Mouse (Mus musculus): ENCODE measurements around the gene Afg3l1.
"Not testable (repeated sequence)": the region's sequence is repeated elsewhere in the genome, so short reads cannot be mapped to it uniquely, and the experiment has no call there.

Afg3l1 gene

GRCm38 (mm10) chr8:123472991-123473390, 4.7 kb upstream of the Afg3l1 start:
- not testable (repeated sequence) for DNase-seq

GRCm38 (mm10) chr8:123474549-123474948, 3.2 kb upstream of the Afg3l1 start:
- not testable (repeated sequence) for DNase-seq

GRCm38 (mm10) chr8:123476911-123477736, 579 bp upstream of the Afg3l1 start:
- DNase-seq: peak; percentile 30

- no peak for DNase-seq
These were observed 934 bp downstream of the Afg3l1 start for GRCm38 (mm10) chr8:123478456-123479218.

GRCm38 (mm10) chr8:123482627-123483026, 4.9 kb downstream of the Afg3l1 start:
- DNase-seq: no peak

- DNase-seq: no peak
These were observed 13.8 kb downstream of the Afg3l1 start for GRCm38 (mm10) chr8:123491280-123492075.

- no peak for DNase-seq
These were observed 15.2 kb downstream of the Afg3l1 start for GRCm38 (mm10) chr8:123492898-123493297.

GRCm38 (mm10) chr8:123497699-123498098, 20.0 kb downstream of the Afg3l1 start:
- no peak for DNase-seq

GRCm38 (mm10) chr8:123498963-123499362, 21.3 kb downstream of the Afg3l1 start:
- no peak for DNase-seq

- no peak for DNase-seq
These were observed 21.9 kb downstream of the Afg3l1 start for GRCm38 (mm10) chr8:123499556-123499955.

GRCm38 (mm10) chr8:123502192-123502591, 24.5 kb downstream of the Afg3l1 start:
- no peak for DNase-seq

- no peak for DNase-seq
These were observed 26.2 kb downstream of the Afg3l1 start for GRCm38 (mm10) chr8:123503801-123504467.

GRCm38 (mm10) chr8:123504591-123505195, 27.0 kb downstream of the Afg3l1 start:
- no peak for DNase-seq

GRCm38 (mm10) chr8:123505267-123505666, 27.6 kb downstream of the Afg3l1 start:
- no peak for DNase-seq

- DNase-seq: no peak
These were observed 28.0 kb downstream of the Afg3l1 start for GRCm38 (mm10) chr8:123505695-123506094.

- DNase-seq: no peak
These were observed 29.4 kb downstream of the Afg3l1 start for GRCm38 (mm10) chr8:123507153-123507552.

GRCm38 (mm10) chr8:123510819-123511218, 33.1 kb downstream of the Afg3l1 start:
- no peak for DNase-seq

GRCm38 (mm10) chr8:123514136-123514535, 36.4 kb downstream of the Afg3l1 start:
- no peak for DNase-seq

- DNase-seq: peak; percentile 58
These were observed 37.3 kb downstream of the Afg3l1 start, which contains the start of gene Dbndd1 for GRCm38 (mm10) chr8:123514781-123515539. Gene Dbndd1, minus strand, starts transcription at chr8:123515463.

GRCm38 (mm10) chr8:123515540-123515897, 37.8 kb downstream of the Afg3l1 start:
- no peak for DNase-seq

- DNase-seq: no peak
These were observed 38.9 kb downstream of the Afg3l1 start for GRCm38 (mm10) chr8:123516596-123516995.

Data from liver (tissue).